Mouse (Mus musculus) neural tube, embryonic 15.5 days (tissue): ENCODE data around the gene Mcu. TPM values are rescaled to one million over a fixed set of nuclear protein-coding genes. Genes with fewer than 3 reads are reported as not detected.

ENCODE experiments used
- ATAC-seq: fragments of 200-750 bp; cut with Nextera tagmentation; 2 replicates; pipeline ENCODE4 v1.8.0; 2017; ENCODE audit warnings: mild to moderate bottlenecking, moderate TSS enrichment, moderate library complexity; ENCODE audit not compliant: low FRiP score
- H3K27ac ChIP-seq: fragments of 300-500 bp; sonication (generic); replicated peaks from 2 replicates; pipeline ENCODE4 v1.5.1; 2015; ENCODE audit warnings: mild to moderate bottlenecking, inconsistent platforms
- H3K27me3 ChIP-seq: fragments of 300-500 bp; sonication (generic); replicated peaks from 2 replicates; pipeline ENCODE4 v1.6.1; 2015; ENCODE audit warnings: inconsistent platforms
- H3K36me3 ChIP-seq: fragments of 300-500 bp; sonication (generic); 2 replicates; pipeline ENCODE4 v1.6.1; 2015; ENCODE audit warnings: inconsistent platforms
- H3K4me1 ChIP-seq: fragments of 300-500 bp; sonication (generic); 2 replicates; pipeline ENCODE4 v1.6.1; 2015; ENCODE audit warnings: inconsistent platforms
- H3K4me2 ChIP-seq: fragments of 300-500 bp; sonication (generic); 2 replicates; pipeline ENCODE4 v1.6.1; 2015; ENCODE audit warnings: inconsistent platforms, mild to moderate bottlenecking, moderate library complexity
- H3K4me3 ChIP-seq: fragments of 300-500 bp; sonication (generic); replicated peaks from 2 replicates; pipeline ENCODE4 v1.5.1; 2015; ENCODE audit warnings: mild to moderate bottlenecking, inconsistent platforms
- H3K9ac ChIP-seq: fragments of 300-500 bp; sonication (generic); replicated peaks from 2 replicates; pipeline ENCODE4 v1.6.1; 2015; ENCODE audit warnings: mild to moderate bottlenecking, inconsistent platforms
- H3K9me3 ChIP-seq: fragments of 300-500 bp; sonication (generic); replicated peaks from 2 replicates; pipeline ENCODE4 v1.6.1; 2016; ENCODE audit warnings: inconsistent platforms
- whole genome bisulfite sequencing: fragments of 180-500 bp; shearing (Covaris S2); methylation state at CpG from one replicate; pipeline ENCODE4 v1.1.7; 2015; ENCODE audit warnings: mixed read lengths; 5-methylcytosine and 5-hydroxymethylcytosine counted together
- polyA plus RNA-seq: library from polyadenylated mRNA; unstranded; fragments of >200 nt; fragmentation: Nextera tagmentation; extraction: Ambion mirVana; gene quantifications from 2 replicates; pipeline ENCODE4 v1.2.1, GENCODE M21; 2015

The Mcu gene
- polyA plus RNA-seq, 1 experiment from 2014 or later = 49.2 TPM

GRCm38 (mm10) chr10:59424453-59424852 lies 192.0 kb downstream of the Mcu start:
- Histone ChIP-seq H3K9me3 (no peaks in the 10 kb centered on the region), H3K27ac (no peak overlapping the region), H3K4me3 (no peak overlapping the region), H3K4me2 (no peak overlapping the region), H3K27me3 (no peaks in the 10 kb centered on the region), H3K36me3 (no peaks in the 10 kb centered on the region), H3K4me1 (peaks cover 6% of the 10 kb centered on the region), H3K9ac (no peak overlapping the region)
- WGBS = 66% methylated on average over 3 of the region's 3 CpGs
- no peak for ATAC-seq

DNA sequence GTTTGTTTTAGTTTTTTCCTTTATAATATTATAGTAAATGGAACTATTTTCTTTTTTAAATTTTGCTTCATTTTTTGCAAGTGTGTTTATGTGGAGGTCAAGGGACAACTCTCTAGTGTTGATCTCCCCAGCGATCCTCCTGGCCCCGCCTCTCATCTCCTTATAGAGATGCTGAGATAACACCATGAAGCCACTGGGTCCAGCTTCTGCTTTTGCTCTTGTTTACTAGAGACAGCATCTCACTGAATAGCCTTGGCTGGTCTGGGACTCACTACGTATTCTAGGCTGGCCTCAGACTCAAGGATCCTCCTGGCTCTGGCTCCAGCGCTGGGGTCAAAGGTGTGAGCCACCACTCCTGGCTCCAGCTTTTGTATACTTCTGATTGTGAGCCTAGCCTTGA lies 197.0 kb downstream of the Mcu start:
- Histone ChIP-seq H3K4me2 (no peak overlapping the region), H3K27ac (no peak overlapping the region), H3K9ac (no peak overlapping the region), H3K4me3 (no peak overlapping the region), H3K9me3 (no peaks in the 10 kb centered on the region), H3K36me3 (no peaks in the 10 kb centered on the region), H3K27me3 (no peaks in the 10 kb centered on the region), H3K4me1 (no peaks in the 10 kb centered on the region)
- ATAC-seq = no peak
- WGBS = 91% methylated on average over 4 of the region's 4 CpGs

GRCm38 (mm10) chr10:59416623-59417022 lies 199.9 kb downstream of the Mcu start:
- Histone ChIP-seq H3K27me3 (no peaks in the 10 kb centered on the region), H3K27ac (no peak overlapping the region), H3K36me3 (no peaks in the 10 kb centered on the region), H3K4me3 (no peak overlapping the region), H3K9ac (no peak overlapping the region), H3K9me3 (no peaks in the 10 kb centered on the region), H3K4me2 (no peak overlapping the region), H3K4me1 (no peaks in the 10 kb centered on the region)
- WGBS = 85% methylated on average over 3 of the region's 3 CpGs
- no peak for ATAC-seq

DNA sequence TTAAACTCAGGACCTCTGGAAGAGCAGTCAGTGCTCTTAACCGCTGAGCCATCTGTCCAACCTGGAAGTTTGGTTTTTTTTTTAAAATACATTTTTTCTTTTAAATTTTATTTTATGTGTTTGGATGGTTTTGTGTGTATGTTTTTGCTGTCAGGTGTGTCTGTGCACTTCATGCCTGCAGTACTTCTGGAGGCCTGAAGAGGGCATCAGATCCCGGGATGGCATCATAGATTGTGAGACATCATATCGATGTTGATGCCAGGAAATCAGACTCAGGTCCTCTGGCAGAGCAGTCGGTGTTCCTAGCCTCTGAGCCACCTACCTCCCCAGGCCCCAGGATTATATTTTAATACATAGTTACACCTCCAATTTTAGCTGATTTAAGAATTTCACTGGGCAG lies 202.8 kb downstream of the Mcu start:
- no peaks in the 10 kb centered on the region for H3K4me1 ChIP-seq
- WGBS = 97% methylated on average over 4 of the region's 4 CpGs
- no peak overlapping the region for H3K27ac ChIP-seq
- ATAC-seq = no peak
- no peak overlapping the region for H3K4me3 ChIP-seq
- H3K9me3 ChIP-seq = no peaks in the 10 kb centered on the region
- no peak overlapping the region for H3K9ac ChIP-seq
- H3K4me2 ChIP-seq = no peak overlapping the region
- H3K27me3 ChIP-seq = no peaks in the 10 kb centered on the region
- no peaks in the 10 kb centered on the region for H3K36me3 ChIP-seq

DNA sequence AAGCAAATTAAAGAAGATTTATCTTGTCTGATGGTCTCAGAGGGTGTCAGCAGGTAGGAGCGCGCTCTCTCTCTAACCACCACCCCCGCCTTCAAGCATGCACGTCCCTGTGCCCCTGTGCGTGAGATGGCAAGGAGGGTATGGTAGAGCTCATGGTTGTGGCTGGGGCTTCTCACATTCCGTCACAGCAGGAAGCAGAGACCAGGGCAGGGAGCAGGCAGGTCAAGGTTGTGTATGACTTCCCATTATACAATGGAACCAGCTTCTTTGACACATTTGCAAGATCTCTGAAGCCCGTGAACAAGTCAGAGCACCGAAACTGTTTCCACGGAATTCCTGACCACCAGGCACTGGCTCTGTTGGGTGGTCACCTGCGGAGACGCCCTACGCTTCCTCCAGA lies 206.2 kb downstream of the Mcu start:
- no peak overlapping the region for H3K27ac ChIP-seq
- H3K4me1 ChIP-seq = peaks cover 5% of the 10 kb centered on the region
- no peak overlapping the region for H3K4me3 ChIP-seq
- H3K27me3 ChIP-seq = no peaks in the 10 kb centered on the region
- no peak overlapping the region for H3K4me2 ChIP-seq
- no peak overlapping the region for H3K9ac ChIP-seq
- 86% methylated on average over 12 of the region's 12 CpGs for WGBS
- no peaks in the 10 kb centered on the region for H3K9me3 ChIP-seq
- no peaks in the 10 kb centered on the region for H3K36me3 ChIP-seq
- no peak for ATAC-seq

GRCm38 (mm10) chr10:59408499-59408898 lies 208.0 kb downstream of the Mcu start:
- WGBS = 35% methylated on average over 6 of the region's 6 CpGs
- no peak overlapping the region for H3K27ac ChIP-seq
- H3K9ac ChIP-seq = no peak overlapping the region
- no peaks in the 10 kb centered on the region for H3K9me3 ChIP-seq
- H3K36me3 ChIP-seq = no peaks in the 10 kb centered on the region
- H3K4me1 ChIP-seq = peaks cover 5% of the 10 kb centered on the region
- H3K4me3 ChIP-seq = no peak overlapping the region
- ATAC-seq = no peak
- H3K4me2 ChIP-seq = no peak overlapping the region
- H3K27me3 ChIP-seq = no peaks in the 10 kb centered on the region

DNA sequence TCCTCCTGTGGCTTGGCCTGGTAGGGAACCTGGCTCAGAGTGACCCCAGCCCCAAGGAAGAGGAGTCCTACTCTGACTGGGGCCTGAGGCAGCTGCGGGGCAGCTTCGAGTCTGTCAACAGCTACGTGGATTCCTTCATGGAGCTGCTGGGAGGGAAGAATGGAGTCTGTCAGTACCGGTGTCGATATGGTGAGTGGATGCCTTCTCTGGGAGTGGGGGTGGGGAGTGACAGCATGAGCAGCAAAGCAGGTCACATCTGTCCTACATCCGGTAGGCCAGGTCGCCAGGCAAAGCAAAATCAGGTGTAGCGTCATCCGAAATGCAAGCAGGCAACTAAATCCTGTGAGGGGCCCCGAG lies 212.7 kb downstream of the Mcu start:
- 83% methylated on average over 10 of the region's 10 CpGs for WGBS
- Histone ChIP-seq H3K9me3 (0 out of 2 replicates have a peak, but pooled peaks cover 3% of the 10 kb centered on the region), H3K4me2 (no peak overlapping the region), H3K36me3 (no peaks in the 10 kb centered on the region), H3K4me3 (no peak overlapping the region), H3K27me3 (no peaks in the 10 kb centered on the region), H3K27ac (no peak overlapping the region), H3K9ac (no peak overlapping the region), H3K4me1 (peaks cover 5% of the 10 kb centered on the region)
- no peak for ATAC-seq

DNA sequence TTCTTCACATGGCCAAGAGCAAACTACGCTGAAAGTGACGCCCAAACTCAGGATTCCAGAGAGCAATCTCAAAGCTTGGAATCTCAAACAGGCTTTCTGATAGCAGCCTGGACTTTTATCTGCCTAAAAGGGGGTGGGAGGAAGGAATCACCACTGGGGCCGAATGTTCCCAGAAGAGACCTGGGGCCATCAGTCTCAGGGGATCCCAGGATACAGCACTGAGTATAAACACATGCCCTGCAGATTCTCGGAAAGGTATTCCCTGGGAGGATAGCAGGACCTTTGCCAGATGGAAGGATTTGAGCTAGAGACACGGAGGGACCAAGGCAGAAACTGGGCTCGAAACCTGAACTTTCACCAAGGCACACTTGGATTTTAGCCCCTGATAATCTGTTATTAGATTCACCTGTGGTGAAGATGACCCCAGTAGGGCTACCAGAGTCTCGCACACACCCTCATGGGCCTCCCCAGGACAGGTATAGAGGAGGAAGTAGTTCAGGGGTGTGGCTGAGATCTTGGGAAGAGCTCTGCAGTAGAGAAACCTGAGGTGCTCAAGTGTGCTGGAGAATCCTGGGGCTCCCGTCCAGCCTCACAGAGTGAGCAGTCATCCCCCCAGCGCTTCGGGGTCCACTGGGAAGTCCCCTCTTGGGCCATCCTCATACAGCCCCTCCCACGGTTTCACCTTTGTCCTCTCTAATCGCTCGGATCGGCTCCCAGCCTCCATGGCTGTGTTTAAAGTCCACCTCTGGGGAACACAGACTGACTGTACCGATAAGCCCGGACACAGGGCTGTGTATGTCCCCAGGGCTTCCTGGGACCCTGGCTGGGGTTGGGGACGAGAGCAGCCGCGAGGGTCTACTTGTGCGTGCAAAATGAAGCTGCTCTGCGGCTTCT lies 213.3 kb downstream of the Mcu start, which contains the start of gene Pla2g12b:
TSS of gene Pla2g12b (plus strand) at position 762 of the 894 bp plus-strand sequence.
- Histone ChIP-seq H3K27me3 (no peaks in the 10 kb centered on the region), H3K36me3 (no peaks in the 10 kb centered on the region), H3K27ac (no peak within 1 kb of the TSS), H3K4me1 (peaks cover 4% of the 10 kb centered on the region), H3K9me3 (0 out of 2 replicates have a peak, but pooled peaks cover 3% of the 10 kb centered on the region), H3K4me2 (no peak within 1 kb of the TSS), H3K9ac (no peak within 1 kb of the TSS), H3K4me3 (no peak within 1 kb of the TSS)
- WGBS = 78% methylated on average over 21 of the region's 21 CpGs
- no peak for ATAC-seq

Other genes starting within 250 kb of the Mcu start
- gene Gm10273, start 221.1 kb downstream of the Mcu start, polyA plus RNA-seq = 7.3 and 7.7 TPM in 2 replicates
- 0.72 TPM in 1 of 2 replicates, not detected in the other for gene Pla2g12b, start 213.0 kb downstream of the Mcu start, polyA plus RNA-seq
- 0.09 and 0.47 TPM in 2 replicates for gene Oit3, start 174.9 kb downstream of the Mcu start, polyA plus RNA-seq
- gene Gm10322, start 629 bp downstream of the Mcu start, polyA plus RNA-seq = not detected in 2 replicates
- 88.2 and 92.6 TPM in 2 replicates for gene Micu1, start 85.8 kb upstream of the Mcu start, polyA plus RNA-seq